Mouse (Mus musculus): ENCODE measurements at regions not wholly inside any gene's neighbourhood (a gene's known extent, or its start where the extent isn't known, plus 50 kb on each side); places are given as distances from the start of the nearest gene placed in this dataset.
A peak's percentile ranks its signal among the peaks of the same experiment; 100 is the strongest.

GRCm38 (mm10) chr5:106191141-106191540 is 266.8 kb downstream of the Barhl2 start:
- no peak for DNase-seq (ENCODE audit: low spot score)

DNA sequence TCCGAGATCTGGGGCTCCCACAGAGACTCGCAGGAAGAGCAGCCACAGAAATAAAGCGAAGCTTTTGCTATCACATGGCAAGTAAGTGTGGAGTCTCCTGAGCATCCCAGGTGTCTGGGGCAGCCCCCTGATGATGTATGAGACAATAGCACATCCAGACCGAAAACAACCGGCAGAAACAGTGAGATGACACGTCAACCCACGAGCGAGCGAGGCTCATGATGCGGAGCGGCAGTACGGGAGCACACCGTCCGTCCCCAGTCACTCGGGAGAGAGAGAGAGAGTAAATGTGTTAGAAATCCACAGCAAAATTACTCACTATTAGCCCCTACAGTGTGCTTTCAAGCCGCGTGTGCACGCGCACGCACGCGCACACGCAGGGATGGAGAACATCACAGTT is 276.2 kb downstream of the Barhl2 start:
- no peak for DNase-seq (ENCODE audit: low spot score)

- no peak for DNase-seq (ENCODE audit: low spot score)
Measured at GRCm38 (mm10) chr5:106172162-106172561, 285.8 kb downstream of the Barhl2 start.

- no peak for DNase-seq (ENCODE audit: low spot score)
Measured at GRCm38 (mm10) chr5:106170405-106170804, 287.6 kb downstream of the Barhl2 start.

- no peak for DNase-seq (ENCODE audit: low spot score)
Measured at GRCm38 (mm10) chr5:106167556-106167955, 290.4 kb downstream of the Barhl2 start.

GRCm38 (mm10) chr5:106166266-106166665 is 289.9 kb downstream of the Zfp326 start:
- no peak for DNase-seq (ENCODE audit: low spot score)

GRCm38 (mm10) chr5:106164190-106164589 is 287.8 kb downstream of the Zfp326 start:
- no peak for DNase-seq (ENCODE audit: low spot score)

DNA sequence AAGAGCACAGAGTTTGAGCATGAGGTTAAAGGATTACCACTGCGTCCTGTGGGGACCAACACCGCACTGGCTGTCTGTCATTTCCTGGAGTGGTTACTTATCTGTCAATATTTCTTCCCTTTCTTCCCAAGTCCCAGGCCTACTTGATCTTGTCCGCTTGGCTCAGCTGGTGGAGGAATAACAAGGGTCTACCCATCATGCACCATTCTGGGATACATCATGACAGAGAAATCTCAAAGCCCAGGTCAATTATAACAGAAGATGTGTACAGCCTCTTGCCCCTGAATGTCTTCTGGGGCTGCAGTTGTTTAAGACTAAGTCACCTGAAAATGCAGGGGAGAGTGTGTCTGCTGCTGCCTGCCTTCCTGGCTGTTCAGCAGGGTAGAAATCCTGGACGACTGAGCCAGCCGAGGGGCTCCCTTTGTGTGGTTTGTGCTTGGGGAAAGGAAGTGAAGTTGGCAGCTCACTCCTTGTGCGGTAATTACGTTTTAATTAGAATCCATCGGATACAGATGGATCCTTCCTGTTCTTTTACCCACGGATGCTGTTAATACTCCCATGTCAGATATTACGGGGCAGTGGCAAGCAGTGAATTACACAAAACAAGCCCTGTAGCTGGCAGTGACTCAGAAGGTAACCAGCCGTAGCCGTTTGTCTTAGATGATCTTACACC is 286.8 kb downstream of the Zfp326 start:
- no peak for DNase-seq (ENCODE audit: low spot score)

GRCm38 (mm10) chr5:106139109-106139508 is 262.7 kb downstream of the Zfp326 start:
- no peak for DNase-seq (ENCODE audit: low spot score)

DNA sequence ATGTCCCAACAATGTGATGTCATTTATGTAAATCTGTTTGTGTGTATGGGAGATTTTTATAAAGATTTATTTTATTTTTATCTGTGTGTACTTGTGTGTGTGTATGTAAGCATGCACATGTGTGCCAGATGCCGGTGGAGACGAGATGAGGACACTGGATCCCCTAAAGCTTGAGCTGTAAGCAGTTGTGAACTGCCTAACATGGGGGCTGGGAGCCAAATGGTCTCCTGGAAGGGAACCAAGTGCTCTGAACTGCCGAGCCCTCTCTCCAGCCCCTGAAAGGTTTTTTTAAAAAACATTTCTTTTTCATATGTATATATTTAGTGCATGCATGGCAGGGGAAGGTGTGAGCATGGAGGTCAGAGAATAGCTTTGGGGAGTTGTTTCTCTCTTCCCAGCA is 246.6 kb downstream of the Zfp326 start:
- no peak for DNase-seq (ENCODE audit: low spot score)

- DNase-seq (ENCODE audit: low spot score): peak; percentile 11
Measured at GRCm38 (mm10) chr5:106119584-106119983, 243.2 kb downstream of the Zfp326 start.

- DNase-seq (ENCODE audit: low spot score): no peak
Measured at GRCm38 (mm10) chr5:106113186-106113585, 236.8 kb downstream of the Zfp326 start.

GRCm38 (mm10) chr5:106108474-106108971 is 232.2 kb downstream of the Zfp326 start:
- no peak for DNase-seq (ENCODE audit: low spot score)

DNA sequence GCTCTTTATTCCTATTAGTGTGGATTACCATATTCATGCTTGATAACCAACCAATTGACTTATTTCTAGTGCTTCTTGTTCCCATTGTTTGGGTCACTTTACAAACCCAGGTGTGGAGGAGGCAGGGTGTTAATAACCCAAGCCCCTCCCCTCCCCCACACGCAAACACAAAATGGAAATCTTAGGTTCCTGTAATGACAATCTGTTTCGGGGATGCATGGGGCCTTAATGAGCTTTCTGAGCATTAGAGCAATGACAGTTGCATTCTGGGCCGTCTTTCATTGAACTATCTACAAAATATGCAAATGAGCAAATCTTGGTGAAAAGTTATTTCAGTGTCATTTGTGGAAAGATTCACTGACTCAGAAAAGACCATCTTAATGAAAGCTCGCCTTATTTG is 225.9 kb downstream of the Zfp326 start:
- DNase-seq (ENCODE audit: low spot score): no peak

DNA sequence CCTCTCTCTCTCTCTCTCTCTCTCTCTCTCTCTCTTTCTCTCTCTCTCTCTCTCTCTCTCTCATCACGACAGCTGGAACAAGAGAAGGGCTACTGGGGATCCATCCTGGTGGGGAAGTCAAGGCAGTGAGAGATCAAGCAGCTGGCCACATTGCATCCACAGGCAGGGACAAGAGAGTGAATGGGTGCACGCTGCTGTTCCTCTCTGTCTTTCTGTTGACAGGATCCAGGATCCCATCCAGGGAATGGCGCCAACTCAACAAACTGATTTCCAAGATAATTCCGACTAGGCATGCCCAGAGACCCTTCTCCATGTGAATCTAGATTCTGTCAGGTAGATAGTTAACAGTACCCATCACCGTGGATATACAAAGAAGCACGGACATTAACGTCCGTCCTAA is 222.5 kb downstream of the Zfp326 start:
- no peak for DNase-seq (ENCODE audit: low spot score)

DNA sequence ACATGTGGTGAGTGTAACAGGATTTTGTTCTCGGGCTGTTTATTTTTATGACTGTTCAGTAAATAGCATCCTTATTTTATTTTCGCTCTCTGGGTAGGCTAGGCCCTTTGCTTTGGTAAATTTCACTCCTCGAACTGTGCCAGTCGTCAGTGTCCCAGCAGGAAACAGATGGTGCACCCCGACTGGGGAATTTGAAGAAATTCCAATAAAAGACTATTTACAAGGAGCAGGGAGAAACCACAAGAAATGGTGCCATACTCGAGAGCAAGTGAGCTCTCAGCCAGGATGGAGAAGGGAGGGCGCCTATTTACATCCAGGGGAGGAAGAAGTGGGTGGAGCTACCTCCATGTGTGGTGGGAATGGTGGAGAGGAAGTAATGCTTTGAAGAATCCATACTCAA is 213.0 kb downstream of the Zfp326 start:
- no peak for DNase-seq (ENCODE audit: low spot score)

DNA sequence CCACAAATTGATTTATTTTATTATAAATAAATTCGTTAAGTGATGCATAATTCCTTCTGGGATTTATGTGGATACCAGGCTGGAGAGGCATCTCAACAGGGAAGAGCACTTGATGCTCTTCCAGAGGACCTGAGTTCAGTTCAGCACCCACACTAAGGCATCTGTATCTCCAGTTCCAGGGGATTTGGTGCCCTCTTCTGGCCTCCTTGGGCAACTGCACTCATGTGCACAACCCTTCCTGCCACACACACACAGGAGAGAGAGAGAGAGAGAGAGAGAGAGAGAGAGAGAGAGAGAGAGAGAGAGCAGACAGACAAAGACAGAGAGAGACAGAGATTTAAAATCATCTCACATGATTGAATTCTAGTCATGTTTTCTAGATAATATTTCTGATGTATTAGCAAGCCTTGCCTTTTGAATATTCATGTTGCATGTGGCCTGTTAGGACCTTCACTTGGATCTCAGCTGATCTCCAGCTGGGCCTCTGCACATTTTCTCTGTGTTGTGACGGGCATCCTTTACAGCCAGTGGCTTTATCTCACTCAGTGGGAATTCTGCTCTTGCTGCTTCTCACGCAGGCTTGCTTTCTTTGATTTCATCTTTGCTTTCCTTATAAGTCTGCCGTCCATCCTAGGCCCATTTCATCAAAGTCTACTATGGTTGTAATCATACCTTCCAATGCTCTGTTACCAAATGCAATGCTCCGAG is 212.3 kb downstream of the Zfp326 start:
- DNase-seq (ENCODE audit: low spot score): no peak

DNA sequence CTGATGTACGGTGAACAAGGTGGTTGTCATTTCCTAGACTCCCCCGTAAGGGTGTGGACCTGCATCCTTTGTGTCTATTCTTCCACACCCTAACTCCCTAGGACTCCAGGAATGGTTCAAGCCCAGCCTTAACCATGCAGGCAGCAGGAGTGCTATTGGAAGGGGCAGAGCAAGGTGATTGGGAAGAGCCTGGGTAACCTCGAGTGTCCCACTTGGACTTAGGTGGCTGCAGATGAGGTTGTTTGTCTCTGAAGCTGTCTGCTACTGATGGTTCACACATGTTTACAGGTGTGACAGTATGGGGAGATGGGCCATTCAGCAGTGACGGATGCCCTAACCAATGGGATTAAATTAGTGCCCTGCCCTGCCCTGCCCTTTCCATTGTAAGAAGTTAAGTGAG is 207.4 kb downstream of the Zfp326 start:
- no peak for DNase-seq (ENCODE audit: low spot score)

GRCm38 (mm10) chr5:106082891-106083290 is 206.5 kb downstream of the Zfp326 start:
- no peak for DNase-seq (ENCODE audit: low spot score)

GRCm38 (mm10) chr5:106067124-106067551 is 190.8 kb downstream of the Zfp326 start:
- DNase-seq (ENCODE audit: low spot score): no peak

GRCm38 (mm10) chr5:106066706-106067105 is 190.3 kb downstream of the Zfp326 start:
- DNase-seq (ENCODE audit: low spot score): no peak

- no peak for DNase-seq (ENCODE audit: low spot score)
Measured at GRCm38 (mm10) chr5:106064366-106064765, 188.0 kb downstream of the Zfp326 start.

DNA sequence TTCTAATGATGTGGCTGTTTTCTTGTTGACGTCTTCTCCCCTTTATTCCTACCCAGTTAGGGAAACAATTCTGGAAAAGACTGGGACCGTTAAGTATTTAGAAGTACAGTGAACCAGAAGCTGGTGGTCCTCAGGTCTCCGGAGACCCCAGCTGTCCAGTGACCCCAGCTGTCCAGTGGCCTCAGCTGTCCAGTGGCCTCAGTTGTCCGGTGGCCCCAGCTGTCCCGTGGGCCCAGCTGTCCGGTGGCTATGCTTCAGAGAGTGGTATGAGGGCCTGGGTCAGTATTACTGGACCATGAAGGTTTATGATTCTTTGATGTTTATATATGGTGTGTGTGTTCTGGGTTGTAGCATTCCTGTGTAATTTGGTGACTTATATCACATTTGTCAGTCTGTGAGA is 186.6 kb downstream of the Zfp326 start:
- DNase-seq (ENCODE audit: low spot score): no peak

DNA sequence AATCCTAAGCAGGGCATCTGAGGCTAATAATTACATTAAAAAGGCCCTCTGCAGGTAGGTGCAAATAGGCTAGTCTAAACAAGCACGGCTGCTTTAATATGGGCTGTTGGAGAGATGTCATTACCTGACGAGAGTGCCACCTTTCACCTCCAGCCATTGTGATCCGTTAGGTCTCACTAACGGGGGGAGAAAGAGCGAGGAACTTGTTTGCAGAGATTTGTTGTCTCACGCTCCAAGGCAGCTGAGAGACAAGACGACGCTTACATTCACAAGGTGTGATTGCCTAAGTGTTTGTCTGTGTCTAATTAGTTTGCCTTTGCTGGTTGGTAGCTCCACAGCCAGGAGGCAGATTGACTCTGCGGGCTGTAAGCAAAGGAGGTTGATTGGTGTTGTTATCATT is 180.3 kb downstream of the Zfp326 start:
- no peak for DNase-seq (ENCODE audit: low spot score)
